Mouse (Mus musculus): ENCODE data around the gene Catsperg2.
A peak's percentile ranks its signal among the peaks of the same experiment; 100 is the strongest.

DNA sequence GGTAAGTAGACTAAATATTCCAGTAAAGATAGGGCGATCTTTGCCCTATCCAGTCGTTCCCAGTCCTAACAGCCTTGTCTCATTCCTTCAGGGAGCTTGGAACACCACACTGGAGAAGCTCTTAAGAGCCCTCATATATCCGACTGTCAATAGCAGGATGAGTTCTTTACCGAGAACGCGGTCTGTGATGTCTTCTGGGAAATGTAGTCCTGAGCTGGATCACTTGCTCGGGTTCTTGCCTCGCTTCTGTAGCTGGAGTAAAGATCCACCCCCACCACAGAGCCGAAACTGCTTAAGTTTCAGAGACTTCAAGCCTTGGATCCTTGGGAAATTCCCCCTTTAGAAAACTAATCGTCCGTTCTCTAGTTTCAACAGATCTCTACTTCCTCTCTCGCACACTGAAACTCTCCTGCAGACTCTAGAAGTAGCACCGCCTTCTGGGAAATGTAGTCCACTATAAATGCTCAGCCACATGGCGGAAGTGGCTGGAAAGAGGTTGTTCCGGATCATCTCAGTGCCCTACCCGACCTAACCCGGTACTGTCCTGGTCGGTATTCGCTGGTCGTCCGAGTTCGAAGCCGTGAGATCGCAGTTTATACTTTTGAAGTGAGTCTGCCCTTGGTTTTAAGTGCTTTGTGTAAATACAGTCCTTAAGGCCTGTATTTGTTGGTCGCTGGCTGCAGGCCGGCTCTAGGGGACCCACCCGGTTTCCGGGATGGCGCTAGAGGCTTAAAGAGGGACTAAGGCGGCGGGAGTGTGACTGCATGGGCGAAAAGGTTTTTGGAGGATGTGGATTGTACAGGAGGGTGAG, 41.5 kb upstream of the Catsperg2 start, which contains the start of gene Zfp84:
- TF ChIP-seq POLR2A (IDR thresholded peaks at IDR 0.05; ENCODE audit: low read depth, low read length) (peak; percentile 89), CTCF (IDR thresholded peaks at IDR 0.05; ENCODE audit: borderline replicate concordance, insufficient read depth, low read length) (no peak)
